Mouse (Mus musculus) layer of hippocampus, adult 18-20 months (tissue): ENCODE results near the gene Slc25a47. TPM values are rescaled to one million over a fixed set of nuclear protein-coding genes. Genes with fewer than 3 reads are reported as not detected.

Source experiments
- DNase-seq, 2 experiments: peaks; one replicate each; pipeline ENCODE4 v3.0.0; 2022; ENCODE audit warnings: low spot score in 2 of 2
- long read RNA-seq: library from polyadenylated mRNA; stranded (forward); transcript quantifications from one replicate; pipeline ENCODE4 v2.0.0, GENCODE M21; 2021
- total RNA-seq, 2 experiments: library from RNA; stranded (reverse); gene quantifications; 2 replicates each; pipeline ENCODE4 v1.2.3; 2021

Slc25a47 gene
- 10 to 100 TPM; 10.4 to 10.5 TPM for total RNA-seq
- long read RNA-seq, partial matches to known transcripts, result 0 of 2 reads
- long read RNA-seq, other reads (novel, unspliced or antisense), result 2 of 2 reads

DNA sequence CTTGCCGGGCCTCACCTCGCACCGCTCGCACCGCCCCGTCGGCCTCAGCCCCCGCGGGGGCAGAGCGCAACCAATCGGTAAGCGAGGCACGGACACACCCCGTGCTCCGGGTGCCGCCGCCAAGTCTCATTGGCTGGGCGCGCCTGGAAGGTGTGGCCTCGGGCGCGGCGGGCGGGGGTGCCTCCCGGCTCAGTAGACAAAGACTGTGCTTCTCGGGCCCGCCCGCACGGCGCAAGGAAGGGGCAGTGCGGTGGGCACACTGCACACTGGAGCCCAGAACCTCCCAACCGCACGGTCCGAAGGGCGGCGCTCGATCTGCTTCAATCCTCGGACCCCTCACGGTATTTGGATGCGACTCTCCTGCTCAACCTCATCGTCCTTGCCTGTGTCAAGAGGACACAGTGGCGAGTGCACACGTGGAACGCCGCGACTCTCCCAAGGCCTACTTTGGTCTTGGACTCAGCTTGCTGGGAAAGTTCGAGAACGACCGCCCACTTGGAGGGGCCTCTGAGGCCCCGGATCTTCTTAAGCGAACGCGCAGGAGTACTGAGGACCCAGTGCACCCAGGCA is at the start of gene Slc25a47, which contains the start of gene Slc25a29:
Slc25a47 (plus strand) TSS at position 207 of the 570 bp plus-strand sequence.
Slc25a29 (minus strand) TSS at position 44 of the 570 bp plus-strand sequence.
- peak; percentile 95 to 98 for DNase-seq

DNA sequence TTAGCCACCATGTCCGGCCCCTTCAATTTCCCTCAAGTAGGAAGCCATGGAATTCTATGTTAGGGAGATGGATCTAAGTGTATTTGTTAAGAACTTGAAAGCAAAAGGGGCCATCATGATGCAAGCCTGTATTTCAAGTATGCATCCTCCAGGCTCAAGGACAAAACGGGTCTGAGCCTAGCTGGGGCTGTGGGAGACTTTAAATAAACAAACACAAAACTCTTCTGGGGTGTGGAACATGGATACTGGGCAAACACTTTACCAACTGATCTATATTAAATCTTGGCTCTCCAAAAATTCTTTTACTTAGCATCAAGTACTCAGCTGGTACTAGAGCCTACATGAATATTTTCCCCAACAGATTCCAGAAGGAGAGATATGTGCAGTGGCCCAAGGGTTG is 48.5 kb upstream of the Slc25a47 start:
- no peak for DNase-seq

DNA sequence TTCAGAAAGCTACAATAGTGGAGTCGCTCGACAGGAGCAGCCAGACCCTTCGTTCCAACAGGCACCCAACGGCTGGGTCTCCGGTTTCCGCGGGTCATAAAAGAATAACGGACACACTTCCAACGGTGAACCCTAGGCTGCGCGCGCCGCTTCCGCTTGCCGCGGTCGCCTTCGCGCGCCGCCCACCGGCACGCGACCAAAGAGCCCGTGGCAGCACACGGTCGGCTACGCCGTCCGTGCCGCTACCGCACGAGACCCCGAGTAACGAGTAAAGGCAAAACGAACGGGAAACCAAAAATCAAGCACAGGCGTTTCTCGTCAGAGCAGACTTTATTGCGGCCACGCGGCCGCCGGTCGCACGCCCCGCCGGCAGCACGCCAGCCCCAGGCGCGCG is 43.7 kb upstream of the Slc25a47 start:
- peak; percentile 64 to 82 for DNase-seq

DNA sequence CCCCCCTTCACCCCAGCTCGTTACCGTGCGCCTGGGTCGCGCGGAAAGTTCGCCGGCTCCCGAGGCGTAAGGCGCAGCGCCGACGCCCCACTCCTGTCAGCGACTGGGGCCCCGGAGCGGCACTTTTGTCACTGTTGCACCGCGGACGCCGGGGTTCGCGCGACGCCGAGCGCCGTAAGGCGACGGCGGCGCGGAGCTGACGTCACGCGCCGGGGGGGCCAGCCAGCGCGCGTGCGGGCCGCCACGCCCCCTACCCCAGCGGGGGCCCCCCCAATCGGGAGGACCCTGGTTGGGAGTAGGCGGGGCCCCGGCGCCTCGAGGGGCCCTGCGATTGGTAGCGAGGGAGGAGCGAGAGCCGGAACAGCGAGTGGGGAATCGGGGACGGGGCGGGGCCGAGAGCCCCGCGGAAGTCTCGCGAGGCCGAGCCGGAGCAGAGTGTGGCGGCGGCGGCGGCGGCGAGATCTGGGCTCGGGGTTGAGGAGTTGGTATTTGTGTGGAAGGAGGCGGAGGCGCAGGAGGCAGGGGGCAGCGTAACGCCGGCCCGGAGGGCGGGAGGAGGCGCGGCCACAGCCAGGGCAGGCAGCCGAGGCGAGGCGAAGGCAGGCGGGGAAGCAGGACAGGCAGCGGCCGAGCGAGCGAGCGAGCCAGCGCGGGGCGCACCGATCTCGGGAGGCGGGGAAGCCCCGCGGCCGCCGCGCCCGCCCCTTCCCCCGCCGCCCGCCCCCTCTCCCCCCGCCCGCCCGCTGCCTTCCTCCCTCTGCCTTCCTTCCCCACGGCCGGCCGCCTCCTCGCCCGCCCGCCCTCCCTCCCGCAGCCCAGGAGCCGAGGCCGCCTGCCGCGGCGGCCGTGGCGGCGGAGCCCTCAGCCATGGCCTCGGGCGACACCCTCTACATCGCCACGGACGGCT is 43.0 kb upstream of the Slc25a47 start, which contains the start of gene Yy1:
Yy1 (plus strand) TSS at position 428 of the 907 bp plus-strand sequence.
- DNase-seq, result peak; percentile 98

DNA sequence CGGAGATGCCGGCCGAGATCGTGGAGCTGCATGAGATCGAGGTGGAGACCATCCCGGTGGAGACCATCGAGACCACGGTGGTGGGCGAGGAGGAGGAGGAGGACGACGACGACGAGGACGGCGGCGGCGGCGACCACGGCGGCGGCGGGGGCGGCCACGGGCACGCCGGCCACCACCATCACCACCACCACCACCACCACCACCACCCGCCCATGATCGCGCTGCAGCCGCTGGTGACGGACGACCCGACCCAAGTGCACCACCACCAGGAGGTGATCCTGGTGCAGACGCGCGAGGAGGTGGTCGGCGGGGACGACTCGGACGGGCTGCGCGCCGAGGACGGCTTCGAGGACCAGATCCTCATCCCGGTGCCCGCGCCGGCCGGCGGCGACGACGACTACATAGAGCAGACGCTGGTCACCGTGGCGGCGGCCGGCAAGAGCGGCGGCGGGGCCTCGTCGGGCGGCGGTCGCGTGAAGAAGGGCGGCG is 42.3 kb upstream of the Slc25a47 start:
- peak; percentile 19 to 33 for DNase-seq

DNA sequence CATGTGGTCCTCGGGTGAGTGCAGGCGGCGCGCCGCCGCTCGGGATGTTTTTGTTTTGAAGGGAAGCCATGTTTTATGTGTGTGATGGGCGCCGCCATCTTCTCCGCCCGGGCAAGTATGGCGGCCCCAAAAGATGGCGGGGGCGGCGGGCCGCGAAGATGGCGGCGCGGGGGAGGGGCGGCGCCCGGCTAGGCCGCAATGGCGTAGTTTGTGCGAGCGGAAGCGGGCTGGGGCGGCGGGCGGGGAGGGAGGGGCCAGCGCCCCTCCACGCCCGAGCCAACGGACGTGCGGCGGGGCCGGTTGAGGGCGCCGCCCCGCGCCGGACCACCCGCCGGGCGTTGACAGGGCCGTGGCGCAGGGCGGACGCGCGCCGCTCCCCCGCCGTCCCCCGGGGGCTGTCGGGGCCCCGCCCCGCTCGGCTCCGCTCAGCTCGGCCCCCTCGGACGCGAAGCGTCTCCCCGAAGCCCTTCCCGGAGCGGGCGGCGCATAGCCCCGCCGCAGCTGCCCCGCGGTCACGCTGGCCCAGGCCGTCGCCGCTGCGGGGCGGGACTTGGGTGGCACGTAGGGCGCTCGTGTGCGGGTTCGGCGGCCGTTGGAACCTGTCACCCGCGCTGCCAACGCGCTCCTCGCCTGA is 41.7 kb upstream of the Slc25a47 start:
- peak; percentile 69 to 83 for DNase-seq

DNA sequence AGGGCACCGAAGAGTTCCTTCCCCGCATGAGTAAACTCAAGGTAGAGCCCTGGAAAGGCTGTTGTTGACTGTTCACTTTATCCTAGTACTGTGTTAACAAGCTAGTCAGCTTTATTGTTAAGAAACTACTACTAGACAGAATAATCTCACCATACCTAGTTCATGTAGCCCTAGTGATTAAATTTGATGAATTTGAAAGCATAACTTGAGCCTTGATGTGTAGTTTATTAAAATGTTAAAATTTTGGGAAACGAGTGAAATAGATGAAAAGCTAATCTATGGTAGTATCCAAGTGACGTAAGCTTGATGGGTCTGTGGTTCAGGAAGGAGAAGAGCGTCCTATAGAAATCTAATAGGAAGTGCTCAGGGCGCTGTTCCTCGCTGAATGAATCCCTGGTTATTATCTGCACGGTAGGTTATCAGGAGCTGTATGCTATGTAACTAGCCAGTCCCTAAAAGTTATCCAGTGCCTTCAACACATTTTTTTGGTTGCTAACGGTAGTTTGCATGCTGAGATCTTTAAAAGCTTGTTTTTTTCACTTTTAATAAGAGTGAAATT is 40.8 kb upstream of the Slc25a47 start:
- DNase-seq, result no peak

DNA sequence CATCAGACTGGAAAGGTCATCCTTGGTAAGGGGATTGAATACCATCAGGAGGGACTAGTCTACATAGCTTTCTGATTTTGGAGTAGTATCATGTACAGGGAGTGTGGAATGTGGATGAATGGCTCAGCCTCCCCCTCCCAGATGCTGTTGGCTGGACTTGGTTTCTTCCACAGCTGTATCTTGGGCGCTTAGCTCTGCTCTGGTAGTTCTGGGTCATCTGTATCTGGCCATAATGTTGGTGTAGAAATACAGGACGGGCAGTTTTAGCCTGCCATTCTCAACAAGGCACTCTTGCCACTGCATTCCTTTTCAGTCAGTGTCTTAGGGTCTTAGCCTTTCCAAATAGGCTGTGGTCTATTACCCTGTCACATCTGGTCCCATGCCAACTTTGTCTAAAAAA is 34.2 kb upstream of the Slc25a47 start:
- no peak for DNase-seq

DNA sequence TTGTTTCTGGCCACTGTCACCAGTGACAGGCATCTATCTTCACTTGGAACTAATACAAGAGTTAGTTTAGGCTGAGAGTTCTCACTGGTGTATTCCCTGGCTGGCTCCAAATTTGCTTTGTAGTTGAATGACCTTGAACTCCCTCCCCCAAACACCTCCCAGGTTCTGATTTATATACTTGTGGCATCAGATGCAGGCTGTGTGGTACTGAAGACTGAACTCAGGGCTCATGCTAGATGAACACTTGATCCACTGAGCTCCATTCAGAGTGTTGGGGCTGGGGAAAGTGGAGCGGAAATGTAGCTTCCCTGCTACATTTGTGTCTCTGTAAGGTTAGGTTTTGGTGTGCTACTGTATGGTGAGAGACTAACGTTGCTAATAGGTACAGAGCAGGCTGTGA is 31.5 kb upstream of the Slc25a47 start:
- DNase-seq, result no peak

DNA sequence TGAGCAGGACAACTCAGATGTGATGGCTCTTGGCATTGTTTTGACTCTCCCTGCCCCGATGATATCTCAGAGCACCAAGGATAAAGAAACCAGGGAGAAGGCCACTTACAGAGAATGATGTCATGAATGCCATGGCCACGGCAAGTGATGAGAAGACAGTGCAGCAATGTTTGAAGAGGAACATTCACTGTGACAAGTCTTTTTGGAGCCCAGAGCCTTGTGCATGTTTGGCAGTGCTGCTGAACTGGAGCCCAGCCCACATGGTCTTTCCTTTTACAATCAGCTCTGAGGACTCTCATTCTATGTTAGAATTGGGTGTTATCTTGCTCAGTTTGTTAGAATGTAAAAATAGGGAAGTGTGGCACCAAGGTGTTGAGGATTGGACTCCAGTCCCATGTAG is 27.4 kb upstream of the Slc25a47 start:
- DNase-seq, result no peak

DNA sequence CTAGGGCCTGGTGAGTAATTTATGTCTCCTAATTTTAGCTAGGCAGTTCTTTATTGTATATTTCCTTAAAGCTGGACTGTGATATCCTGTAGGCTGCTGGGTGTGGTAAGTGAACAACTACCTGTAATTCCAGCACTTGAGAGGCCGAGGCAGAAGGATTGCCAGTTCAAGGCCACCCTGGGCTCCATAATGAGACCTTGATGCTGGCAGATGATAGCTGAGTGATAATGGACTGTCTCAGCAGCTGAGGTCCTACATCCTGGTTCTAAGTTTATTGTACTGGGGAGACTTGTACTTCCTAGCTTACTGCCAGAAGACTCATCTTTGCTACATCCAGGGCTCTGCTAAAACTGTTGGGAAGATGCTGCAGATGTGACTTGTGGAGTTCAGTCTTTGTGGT is 26.1 kb upstream of the Slc25a47 start:
- no peak for DNase-seq

DNA sequence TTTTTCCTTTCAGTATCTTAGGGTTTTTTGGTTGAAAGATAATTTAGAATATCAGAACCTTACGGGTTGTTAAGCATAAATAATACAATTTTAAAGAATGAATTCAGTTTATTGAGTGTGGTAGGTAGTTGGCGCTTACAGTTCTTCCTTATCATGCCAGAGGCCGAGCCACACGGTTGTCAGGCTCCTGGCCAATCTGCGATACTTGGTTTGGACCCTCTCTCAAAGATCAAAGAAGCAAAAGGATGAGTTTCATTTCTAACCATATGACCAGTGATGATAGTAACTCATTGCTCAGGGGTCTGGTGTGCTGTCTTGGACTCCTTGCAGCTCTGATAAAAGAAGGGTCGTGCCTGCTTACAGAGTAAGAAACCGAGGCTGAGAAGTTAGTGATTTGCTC is 25.5 kb upstream of the Slc25a47 start:
- DNase-seq, result no peak

DNA sequence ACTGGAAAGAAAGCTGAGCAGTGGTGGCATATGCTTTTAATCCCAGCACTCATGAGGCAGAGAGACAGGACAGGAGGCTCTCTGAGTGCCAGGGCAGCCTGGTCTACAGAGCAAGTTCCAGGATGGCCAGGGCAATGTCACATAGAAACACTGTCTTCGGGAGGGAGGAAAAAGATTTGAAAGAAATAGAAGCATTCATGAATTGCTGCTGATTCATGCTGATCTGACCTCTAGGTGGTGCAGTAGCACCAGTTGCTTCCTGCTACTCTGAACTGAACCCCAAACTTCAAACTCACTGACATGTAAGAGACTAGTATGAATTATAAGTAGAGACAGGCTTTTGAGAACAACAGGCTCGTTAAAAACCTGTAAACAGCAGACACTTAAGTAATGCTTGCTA is 24.7 kb upstream of the Slc25a47 start:
- peak in 1 of 2 experiments; percentile 61 for DNase-seq

DNA sequence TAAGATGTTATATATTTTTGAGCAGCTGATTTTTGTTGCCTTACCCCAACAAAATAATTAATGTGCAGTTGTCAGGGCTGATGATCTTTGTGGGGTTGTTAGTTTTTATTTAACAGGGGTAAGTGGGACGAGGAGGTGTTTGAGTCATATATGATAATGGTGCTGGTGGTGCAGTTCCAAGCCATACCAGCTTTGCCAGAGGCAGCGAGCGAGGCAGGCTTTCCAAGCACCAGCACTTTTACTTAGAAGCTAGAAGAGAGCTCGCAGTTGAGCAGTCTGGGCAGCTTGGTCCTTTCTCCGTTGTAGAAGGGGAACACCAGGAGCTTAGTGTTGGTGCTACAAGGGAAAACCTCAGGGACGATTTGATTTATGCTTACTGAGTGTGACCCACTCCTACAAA is 23.4 kb upstream of the Slc25a47 start:
- no peak for DNase-seq

DNA sequence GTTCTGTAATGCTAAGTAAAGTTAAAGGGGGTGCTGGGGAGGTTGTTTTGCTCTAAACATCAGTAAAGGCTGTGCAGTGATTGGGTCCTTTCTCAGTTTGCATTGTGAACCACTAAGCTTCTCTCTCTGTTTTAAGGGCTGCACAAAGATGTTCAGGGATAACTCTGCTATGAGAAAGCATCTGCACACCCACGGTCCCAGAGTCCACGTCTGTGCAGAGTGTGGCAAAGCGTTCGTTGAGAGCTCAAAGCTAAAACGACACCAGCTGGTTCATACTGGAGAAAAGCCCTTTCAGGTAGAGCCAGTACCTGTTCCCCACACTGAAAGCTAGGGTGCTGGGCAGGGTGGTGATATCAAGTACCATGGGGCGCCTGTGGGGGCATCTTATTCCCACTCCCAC is 21.4 kb upstream of the Slc25a47 start:
- no peak for DNase-seq

DNA sequence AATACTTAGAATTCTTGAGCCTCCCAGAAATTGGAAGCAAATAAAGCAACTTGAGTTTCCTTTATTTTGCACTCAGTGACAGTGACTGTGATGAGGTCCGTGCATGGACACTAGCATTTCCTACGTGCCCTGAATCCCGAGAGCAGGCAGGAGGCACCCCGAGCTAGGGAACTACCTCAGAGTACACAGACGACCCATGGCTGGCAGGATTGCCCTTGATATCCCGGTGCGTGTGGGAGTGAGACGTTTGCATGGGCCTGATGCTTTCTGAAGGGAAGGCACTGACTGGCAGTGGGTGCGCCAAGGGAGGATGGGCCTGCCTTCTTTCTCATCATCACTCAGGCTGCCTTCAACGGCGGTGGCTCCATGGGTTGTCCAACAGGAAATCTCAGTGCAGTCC is 19.3 kb upstream of the Slc25a47 start:
- DNase-seq, result no peak

DNA sequence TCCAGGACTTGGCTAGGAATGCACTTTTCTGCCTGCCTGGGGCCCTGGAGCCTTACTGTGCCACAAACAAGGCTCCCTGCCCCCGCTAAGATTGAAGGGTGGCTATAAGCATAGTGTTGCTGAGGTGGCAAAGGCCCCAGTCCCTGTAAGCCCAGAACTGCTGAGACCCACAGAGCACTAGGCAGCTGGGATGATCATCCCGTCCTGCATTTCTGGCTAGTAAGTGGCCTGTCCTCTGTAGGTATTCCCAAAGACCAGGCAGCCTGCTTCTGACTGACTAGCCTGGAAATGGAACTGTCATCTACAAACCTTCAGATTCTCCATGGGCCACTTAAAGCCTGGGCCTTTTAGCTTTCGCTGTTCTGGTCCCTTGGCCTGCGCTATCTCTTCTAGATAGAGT is 15.4 kb upstream of the Slc25a47 start:
- no peak for DNase-seq

DNA sequence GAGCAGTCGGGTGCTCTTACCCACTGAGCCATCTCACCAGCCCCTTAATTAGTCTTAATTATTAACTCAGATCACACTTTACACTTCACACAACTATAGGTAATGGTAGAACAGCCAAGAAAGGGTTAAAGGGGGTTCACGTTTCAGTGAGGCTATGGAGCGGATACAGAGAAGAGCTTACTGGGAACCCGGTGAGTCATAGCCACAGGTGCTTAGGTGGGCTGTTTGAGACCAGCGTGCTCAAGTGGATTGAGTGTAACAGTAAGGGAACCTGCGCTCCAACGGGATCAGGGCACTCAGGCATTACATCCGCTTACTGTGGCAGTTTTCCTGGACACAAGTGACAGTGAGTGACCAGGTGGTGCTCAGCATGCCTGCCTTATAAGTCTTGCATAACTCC is 12.8 kb upstream of the Slc25a47 start:
- DNase-seq, result no peak

DNA sequence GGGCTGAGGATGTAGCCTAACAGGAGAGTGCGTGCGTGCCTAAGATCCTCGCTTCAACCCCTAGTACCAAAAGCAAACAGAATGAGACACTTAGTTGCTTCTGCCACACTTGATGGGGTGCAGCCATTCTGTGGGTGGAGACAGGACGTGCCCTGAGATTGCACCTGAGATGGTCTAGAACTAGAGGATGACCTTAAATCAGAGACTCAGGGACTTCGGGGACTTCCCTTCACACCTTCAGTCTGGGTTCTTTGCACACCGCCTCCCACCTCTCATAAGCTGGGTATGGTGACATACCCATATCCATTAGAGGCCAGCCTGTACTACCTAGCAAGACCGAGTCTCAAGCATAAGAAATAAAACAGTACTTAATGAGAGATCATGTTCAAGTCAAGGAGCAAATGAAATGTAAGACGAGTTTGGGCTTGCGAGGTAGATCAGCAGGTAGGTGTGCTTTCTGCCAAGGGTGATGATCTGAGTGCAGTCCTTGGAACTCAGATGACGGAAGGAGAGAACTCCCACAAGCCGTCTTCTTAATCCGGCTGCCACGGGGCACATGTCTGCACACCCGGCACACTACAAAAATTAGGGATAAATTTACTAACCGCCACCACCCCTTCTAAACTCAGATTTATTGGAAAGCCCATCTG is 11.5 kb upstream of the Slc25a47 start:
- no peak for DNase-seq

DNA sequence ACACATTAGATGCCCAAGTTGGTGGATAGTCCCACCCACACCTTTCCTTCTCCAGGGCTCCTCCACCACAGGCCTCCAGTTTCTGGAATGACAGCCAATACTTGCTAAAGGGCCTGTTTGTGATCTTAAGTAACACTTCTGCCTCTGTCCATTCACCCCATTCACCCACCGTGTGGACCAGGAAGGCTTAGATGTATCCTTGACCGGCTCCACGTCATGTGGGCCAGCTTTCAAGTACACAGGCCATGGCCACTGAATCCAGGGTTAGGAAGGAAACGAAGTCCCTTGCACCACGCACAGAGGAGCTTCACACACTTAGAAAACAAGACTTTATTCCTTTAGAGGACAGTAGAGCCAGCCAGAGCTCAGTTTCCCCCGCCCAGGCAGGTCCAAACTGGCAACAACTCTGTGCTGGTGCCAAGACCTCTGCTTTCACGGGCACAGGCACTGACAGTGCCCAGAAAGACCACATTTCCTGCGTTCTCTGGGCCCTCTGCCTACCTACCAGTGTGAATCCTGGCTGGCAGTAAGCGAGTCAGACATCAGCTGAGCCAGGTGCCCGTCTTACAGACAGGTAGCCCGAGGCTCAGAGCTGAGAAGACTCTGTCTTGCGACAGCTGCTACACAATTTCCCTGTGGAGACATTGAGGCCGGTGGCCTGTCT is 10.2 kb upstream of the Slc25a47 start:
- no peak for DNase-seq
